Mouse (Mus musculus) heart, embryonic 13.5 days (tissue): ENCODE results near the gene Fam214a. TPM values are rescaled to one million over a fixed set of nuclear protein-coding genes. Genes with fewer than 3 reads are reported as not detected.
"Not testable (repeated sequence)": the region's sequence is repeated elsewhere in the genome, so short reads cannot be mapped to it uniquely, and the experiment has no call there.

Source experiments
- ATAC-seq: fragments of 200-750 bp; cut with Nextera tagmentation; 2 replicates; pipeline ENCODE4 v1.8.0; 2017; ENCODE audit warnings: moderate TSS enrichment; ENCODE audit not compliant: insufficient number of reproducible peaks, low FRiP score, low TSS enrichment; ENCODE audit errors: extremely low read depth
- H3K27ac ChIP-seq: fragments of 300-500 bp; sonication (generic); replicated peaks from 2 replicates; pipeline ENCODE4 v1.5.1; 2015; ENCODE audit warnings: moderate library complexity, mild to moderate bottlenecking, inconsistent platforms
- H3K27me3 ChIP-seq: fragments of 300-500 bp; sonication (generic); replicated peaks from 2 replicates; pipeline ENCODE4 v1.6.1; 2015; ENCODE audit warnings: mild to moderate bottlenecking, inconsistent platforms
- H3K36me3 ChIP-seq: fragments of 300-500 bp; sonication (generic); 2 replicates; pipeline ENCODE4 v1.6.1; 2015; ENCODE audit warnings: mild to moderate bottlenecking, inconsistent platforms
- H3K4me1 ChIP-seq: fragments of 300-500 bp; sonication (generic); 2 replicates; pipeline ENCODE4 v1.6.1; 2015; ENCODE audit warnings: inconsistent platforms
- H3K4me2 ChIP-seq: fragments of 300-500 bp; sonication (generic); 2 replicates; pipeline ENCODE4 v1.6.1; 2015; ENCODE audit warnings: inconsistent platforms, mild to moderate bottlenecking, moderate library complexity
- H3K4me3 ChIP-seq: fragments of 300-500 bp; sonication (generic); 2 replicates; pipeline ENCODE4 v1.5.1; 2015; ENCODE audit warnings: moderate library complexity, mild to moderate bottlenecking, inconsistent platforms
- H3K9ac ChIP-seq: fragments of 300-500 bp; sonication (generic); 2 replicates; pipeline ENCODE4 v1.6.1; 2015; ENCODE audit warnings: inconsistent platforms, mild to moderate bottlenecking, moderate library complexity
- H3K9me3 ChIP-seq: fragments of 300-500 bp; sonication (generic); 2 replicates; pipeline ENCODE4 v1.6.1; 2016; ENCODE audit warnings: inconsistent platforms
- WGBS: fragments of 180-500 bp; shearing (Covaris S2); methylation state at CpG from one replicate; pipeline ENCODE4 v1.1.7; 2015; ENCODE audit warnings: mixed read lengths; 5-methylcytosine and 5-hydroxymethylcytosine counted together
- polyA plus RNA-seq: library from polyadenylated mRNA; unstranded; fragments of >200 nt; fragmentation: Nextera tagmentation; extraction: Ambion mirVana; gene quantifications from 2 replicates; pipeline ENCODE4 v1.2.1, GENCODE M21; 2015

Gene Fam214a
- polyA plus RNA-seq, 1 experiment from 2014 or later = 10.5 TPM

DNA sequence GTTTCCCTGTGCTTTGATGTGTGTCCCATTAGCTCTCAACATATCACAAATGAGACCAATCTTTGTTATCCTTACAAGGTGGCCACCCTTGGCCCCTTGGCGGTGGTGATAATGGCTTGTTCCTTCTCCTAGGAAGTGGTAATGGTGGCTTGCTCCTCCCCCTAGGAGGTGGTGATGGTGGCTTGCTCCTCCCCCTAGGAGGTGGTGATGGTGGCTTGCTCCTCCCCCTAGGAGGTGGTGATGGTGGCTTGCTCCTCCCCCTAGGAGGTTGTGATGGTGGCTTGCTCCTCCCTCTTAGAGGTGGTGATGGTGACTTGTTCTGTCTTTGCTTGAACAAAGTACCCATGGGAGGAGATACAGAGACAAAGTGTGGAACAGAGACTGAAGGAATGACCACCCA lies 30.0 kb downstream of the Fam214a start:
- not testable (repeated sequence) for ATAC-seq, H3K4me3 ChIP-seq, H3K9ac ChIP-seq, H3K9me3 ChIP-seq, H3K27me3 ChIP-seq, H3K36me3 ChIP-seq, H3K4me2 ChIP-seq
- 93% methylated on average over 1 of the region's 1 CpGs for WGBS
- Histone ChIP-seq H3K4me1 (peaks cover 43% of the 10 kb centered on the region), H3K27ac (0 out of 2 replicates have a peak overlapping the region, but pooled peaks have one; percentile 20)

DNA sequence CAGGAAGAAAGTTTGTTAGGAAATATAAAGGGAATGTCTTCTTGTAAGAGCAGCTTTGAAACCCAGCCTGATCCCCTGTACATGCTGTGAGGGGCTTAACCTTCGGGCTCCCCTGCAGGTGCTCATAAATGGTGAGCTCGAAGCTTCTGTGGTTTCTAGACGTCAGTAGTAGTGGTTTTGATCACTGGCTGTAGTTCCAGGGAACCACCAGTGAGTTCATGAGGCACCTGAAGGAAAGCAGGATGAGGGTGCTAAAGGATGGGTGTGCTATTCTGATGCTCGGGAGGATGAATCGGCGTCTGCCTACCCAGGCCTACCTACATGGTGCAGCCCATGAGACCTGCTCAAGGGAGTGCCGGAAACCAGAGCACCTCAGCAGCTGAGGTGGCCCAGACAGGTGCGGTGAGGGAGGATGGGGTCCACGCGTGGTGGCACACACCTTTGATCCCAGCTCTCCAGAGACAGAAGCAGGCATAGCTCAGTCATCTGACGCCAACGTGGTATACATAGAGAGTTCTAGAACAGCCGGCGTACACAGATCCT lies 32.6 kb downstream of the Fam214a start:
- Histone ChIP-seq H3K4me3 (no peak overlapping the region), H3K27me3 (no peaks in the 10 kb centered on the region), H3K27ac (no peak overlapping the region), H3K36me3 (no peaks in the 10 kb centered on the region), H3K9ac (no peak overlapping the region), H3K4me2 (no peak overlapping the region), H3K4me1 (peaks cover 30% of the 10 kb centered on the region), H3K9me3 (no peaks in the 10 kb centered on the region)
- no peak for ATAC-seq
- 85% methylated on average over 14 of the region's 14 CpGs for WGBS

DNA sequence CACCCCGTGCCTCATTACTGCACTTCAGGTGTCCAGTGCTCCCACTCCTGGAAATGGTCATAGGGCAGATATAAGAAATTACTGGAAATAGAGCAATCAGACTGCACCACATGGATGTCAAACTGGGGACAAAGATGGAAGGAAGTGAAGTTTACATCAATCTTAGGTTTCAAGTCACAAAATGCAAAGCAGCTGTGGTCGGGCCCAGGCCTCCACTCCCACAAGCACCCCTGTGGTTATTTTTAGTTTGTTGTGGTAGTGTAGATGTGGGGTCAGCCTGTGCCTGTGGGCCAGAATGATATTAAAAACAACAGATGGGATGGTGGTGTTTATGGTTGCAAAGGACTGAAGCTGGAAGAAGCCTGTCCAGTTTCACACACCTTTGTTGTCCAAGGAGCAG lies 33.1 kb downstream of the Fam214a start:
- Histone ChIP-seq H3K9ac (no peak overlapping the region), H3K4me2 (no peak overlapping the region), H3K9me3 (no peaks in the 10 kb centered on the region), H3K27ac (no peak overlapping the region), H3K4me3 (no peak overlapping the region), H3K36me3 (no peaks in the 10 kb centered on the region), H3K27me3 (no peaks in the 10 kb centered on the region), H3K4me1 (peaks cover 26% of the 10 kb centered on the region)
- no peak for ATAC-seq
- 49% methylated on average over 2 of the region's 2 CpGs for WGBS

DNA sequence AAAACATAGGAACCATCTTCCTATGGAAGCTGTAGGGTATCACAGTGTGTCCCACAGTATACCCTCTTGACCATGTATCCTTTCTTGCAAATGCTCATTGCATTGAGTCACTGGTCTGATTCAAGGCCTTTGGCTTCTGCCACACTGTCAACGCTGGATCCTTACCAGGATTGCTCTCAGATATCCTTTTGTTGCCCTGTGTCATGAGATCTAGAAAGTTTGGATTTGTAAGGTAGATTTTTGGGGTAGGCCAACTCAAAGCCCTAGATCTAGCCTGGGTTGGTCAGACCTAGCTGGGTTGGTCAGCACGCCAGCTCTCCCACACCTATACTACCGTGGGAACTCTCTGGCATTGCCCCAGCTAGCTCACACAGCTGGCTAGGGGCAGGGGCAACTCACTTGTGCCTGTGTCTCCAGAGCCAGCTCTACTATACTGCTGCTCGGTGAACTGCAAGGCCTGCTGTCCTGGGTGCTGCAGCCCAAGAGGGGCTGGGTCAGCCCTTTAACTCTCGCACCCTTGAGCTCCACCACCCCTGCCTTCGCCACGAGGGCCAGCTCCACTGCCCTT lies 36.3 kb downstream of the Fam214a start:
- H3K4me1 ChIP-seq = peaks cover 15% of the 10 kb centered on the region
- WGBS = 81% methylated on average over 7 of the region's 7 CpGs
- no peak for ATAC-seq
- no peak overlapping the region for H3K9ac ChIP-seq
- no peak overlapping the region for H3K27ac ChIP-seq
- H3K27me3 ChIP-seq = no peaks in the 10 kb centered on the region
- H3K36me3 ChIP-seq = no peaks in the 10 kb centered on the region
- H3K9me3 ChIP-seq = no peaks in the 10 kb centered on the region
- no peak overlapping the region for H3K4me3 ChIP-seq
- H3K4me2 ChIP-seq = no peak overlapping the region

DNA sequence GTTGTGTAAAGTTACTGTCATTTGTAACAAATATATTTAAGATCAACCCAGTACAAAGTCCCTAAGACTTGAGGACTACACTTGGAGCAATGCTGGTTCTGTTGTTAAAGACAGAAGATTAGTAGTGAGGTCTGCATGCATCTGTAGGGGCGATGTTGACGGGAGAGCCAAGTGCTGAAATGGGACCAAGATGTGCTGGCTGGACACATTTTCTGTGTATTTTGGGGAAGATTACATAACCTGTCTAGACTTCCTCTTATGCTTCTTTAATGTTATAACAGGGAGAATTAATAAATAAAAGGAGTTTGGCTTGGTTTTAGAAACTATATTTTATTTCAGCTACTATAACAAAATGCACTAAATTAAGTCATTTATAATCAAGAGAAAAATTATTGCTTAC lies 37.3 kb downstream of the Fam214a start:
- Histone ChIP-seq H3K4me2 (no peak overlapping the region), H3K27me3 (no peaks in the 10 kb centered on the region), H3K9ac (no peak overlapping the region), H3K4me1 (peaks cover 15% of the 10 kb centered on the region), H3K4me3 (no peak overlapping the region), H3K9me3 (no peaks in the 10 kb centered on the region), H3K36me3 (no peaks in the 10 kb centered on the region), H3K27ac (no peak overlapping the region)
- ATAC-seq = no peak
- WGBS = 74% methylated on average over 2 of the region's 2 CpGs

DNA sequence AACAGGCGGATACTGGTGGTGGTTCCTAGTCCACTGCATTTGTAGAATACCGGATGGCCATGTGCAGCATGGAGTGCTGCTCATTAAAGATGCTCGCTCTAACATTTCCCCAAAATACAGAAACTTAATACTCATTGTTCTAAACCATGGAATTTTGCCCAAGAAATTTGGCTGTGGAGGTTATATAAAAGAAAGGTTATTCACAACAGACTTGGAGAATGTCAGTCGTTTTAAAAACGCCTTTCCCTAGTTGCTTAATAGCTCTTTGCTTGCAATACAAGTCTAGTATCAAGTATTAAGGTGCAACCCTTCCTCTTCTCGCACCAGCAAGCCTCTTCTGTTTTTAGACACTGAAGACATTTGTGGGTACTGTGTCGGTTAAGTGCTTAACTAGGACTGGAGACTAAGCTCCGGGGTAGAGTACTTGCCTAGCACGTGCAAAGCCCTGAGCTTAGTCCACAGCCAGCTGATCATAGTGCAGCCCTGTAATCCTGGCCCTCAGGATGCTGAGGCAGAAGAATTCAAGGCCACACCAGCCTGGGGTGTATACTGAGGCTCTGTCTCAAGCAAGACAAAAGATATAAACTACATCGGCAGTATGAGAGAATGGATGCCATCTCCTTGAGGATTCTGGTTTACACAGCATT lies 42.0 kb downstream of the Fam214a start:
- Histone ChIP-seq H3K27me3 (no peaks in the 10 kb centered on the region), H3K4me3 (no peak overlapping the region), H3K9ac (no peak overlapping the region), H3K4me2 (no peak overlapping the region), H3K36me3 (no peaks in the 10 kb centered on the region), H3K9me3 (no peaks in the 10 kb centered on the region), H3K4me1 (peaks cover 14% of the 10 kb centered on the region; the same call in 1 of the 2 replicates), H3K27ac (no peak overlapping the region)
- ATAC-seq = no peak
- WGBS = 82% methylated on average over 10 of the region's 10 CpGs

DNA sequence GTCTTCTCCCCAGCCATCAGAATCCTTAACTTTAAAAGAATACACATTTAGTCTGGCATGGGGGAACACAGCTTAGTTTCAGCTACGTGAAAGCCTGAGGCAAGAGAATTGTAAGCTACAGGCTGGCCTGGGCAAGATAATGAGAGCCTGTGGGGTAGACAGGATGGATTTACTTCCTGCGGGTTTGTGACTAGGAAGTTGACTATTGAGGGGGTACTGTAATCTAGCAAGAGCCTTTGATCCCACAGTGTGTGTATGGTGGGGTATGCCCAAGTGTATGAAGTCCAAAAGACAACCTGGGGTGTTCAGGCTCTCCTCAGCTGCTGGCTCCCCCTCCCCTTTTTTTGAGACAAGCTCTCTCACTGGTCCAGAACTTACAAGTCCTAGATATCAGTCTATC lies 43.7 kb downstream of the Fam214a start:
- no peaks in the 10 kb centered on the region for H3K27me3 ChIP-seq
- no peak overlapping the region for H3K4me3 ChIP-seq
- H3K36me3 ChIP-seq = no peaks in the 10 kb centered on the region
- no peaks in the 10 kb centered on the region for H3K9me3 ChIP-seq
- H3K4me2 ChIP-seq = no peak overlapping the region
- no peak for ATAC-seq
- no peak overlapping the region for H3K9ac ChIP-seq
- no peak overlapping the region for H3K27ac ChIP-seq
- 45% methylated on average over 2 of the region's 2 CpGs for WGBS
- H3K4me1 ChIP-seq = peaks cover 16% of the 10 kb centered on the region

DNA sequence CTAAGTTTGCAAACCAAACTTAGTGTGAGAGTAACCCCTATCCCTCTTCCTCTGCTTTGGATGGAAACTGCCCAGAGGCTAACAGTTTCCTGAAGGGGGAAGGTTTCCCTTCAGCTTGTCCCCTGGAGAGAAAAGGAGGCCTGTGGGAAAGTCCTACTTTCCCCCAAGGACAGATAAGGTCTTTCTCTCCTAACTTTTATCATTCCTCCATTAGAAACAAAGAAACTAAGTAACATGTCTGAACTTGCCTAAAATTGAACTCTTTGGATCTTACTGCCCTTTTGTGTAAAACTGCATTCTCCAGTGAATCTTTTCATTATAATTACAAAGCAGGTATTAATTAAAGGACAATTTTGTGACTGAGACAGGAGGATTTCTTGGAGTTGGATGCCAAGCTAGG lies 45.3 kb downstream of the Fam214a start:
- Histone ChIP-seq H3K4me3 (no peak overlapping the region), H3K27ac (no peak overlapping the region), H3K9ac (no peak overlapping the region), H3K36me3 (no peaks in the 10 kb centered on the region), H3K9me3 (no peaks in the 10 kb centered on the region), H3K4me1 (peaks cover 26% of the 10 kb centered on the region), H3K4me2 (no peak overlapping the region), H3K27me3 (no peaks in the 10 kb centered on the region)
- no peak for ATAC-seq

DNA sequence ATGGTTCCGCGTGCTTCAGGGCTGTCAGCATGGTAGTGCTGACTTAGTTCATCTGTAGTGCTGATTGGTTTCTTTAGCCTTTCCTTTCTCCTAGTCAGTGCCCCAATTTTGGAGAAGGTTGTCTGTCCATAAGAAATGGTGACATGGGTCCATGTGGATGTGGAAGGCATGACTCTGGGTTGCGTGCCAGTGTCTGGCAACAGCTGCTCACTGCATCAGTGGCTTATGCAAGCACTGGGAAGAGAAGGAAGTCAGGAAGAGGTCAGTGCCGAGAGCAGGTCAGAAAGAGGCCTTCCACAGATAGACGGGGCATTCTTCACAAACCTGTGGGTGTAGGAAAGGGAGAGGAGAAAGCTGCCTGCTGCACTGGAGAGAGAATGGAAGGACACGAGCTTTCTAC lies 48.3 kb downstream of the Fam214a start:
- Histone ChIP-seq H3K9ac (0 out of 2 replicates have a peak overlapping the region, but pooled peaks have one; percentile 2), H3K27ac (peak overlapping the region; percentile 8; the same call in 1 of the 2 replicates), H3K36me3 (peaks cover 6% of the 10 kb centered on the region), H3K4me2 (no peak overlapping the region), H3K27me3 (no peaks in the 10 kb centered on the region), H3K4me1 (peaks cover 26% of the 10 kb centered on the region), H3K9me3 (no peaks in the 10 kb centered on the region), H3K4me3 (no peak overlapping the region)
- WGBS = 62% methylated on average over 6 of the region's 6 CpGs
- no peak for ATAC-seq

DNA sequence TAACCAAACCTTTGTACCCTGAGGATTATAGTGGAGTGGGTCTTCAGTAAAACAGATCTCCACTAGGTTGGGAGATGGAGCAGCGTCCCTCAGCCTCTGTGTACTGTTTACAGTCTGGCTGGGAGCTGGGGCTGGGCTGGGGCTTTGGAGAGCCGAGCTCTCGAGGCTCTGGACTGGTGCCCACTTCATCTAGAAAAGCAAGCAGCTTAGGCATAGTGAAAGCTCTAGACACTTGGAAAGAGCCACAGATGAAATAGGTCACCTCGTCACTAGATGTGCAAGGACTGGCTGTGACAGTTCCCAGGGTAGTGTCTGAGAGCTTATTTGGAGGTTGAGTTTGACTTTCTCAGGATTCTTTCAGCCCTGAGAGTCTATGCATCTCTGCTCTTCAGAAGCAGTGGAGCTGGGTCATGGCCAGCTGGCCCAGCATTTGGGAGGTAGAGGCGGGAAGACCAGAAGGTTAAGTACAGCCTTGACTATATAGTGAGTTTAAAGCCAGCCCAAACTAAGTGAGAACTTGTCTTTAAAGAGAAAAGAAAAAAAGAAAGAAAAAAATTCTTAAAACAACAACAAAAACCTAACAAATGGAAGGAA lies 49.0 kb downstream of the Fam214a start:
- H3K4me1 ChIP-seq = peaks cover 23% of the 10 kb centered on the region
- H3K4me3 ChIP-seq = no peak overlapping the region
- H3K27me3 ChIP-seq = no peaks in the 10 kb centered on the region
- H3K36me3 ChIP-seq = peaks cover 13% of the 10 kb centered on the region
- peak; percentile 25; the same call in 1 of the 2 replicates for ATAC-seq
- H3K27ac ChIP-seq = peak overlapping the region; percentile 58
- 32% methylated on average over 5 of the region's 5 CpGs for WGBS
- peak overlapping the region; percentile 9; the same call in 1 of the 2 replicates for H3K9ac ChIP-seq
- 0 out of 2 replicates have a peak overlapping the region, but pooled peaks have one; percentile 18 for H3K4me2 ChIP-seq
- no peaks in the 10 kb centered on the region for H3K9me3 ChIP-seq

DNA sequence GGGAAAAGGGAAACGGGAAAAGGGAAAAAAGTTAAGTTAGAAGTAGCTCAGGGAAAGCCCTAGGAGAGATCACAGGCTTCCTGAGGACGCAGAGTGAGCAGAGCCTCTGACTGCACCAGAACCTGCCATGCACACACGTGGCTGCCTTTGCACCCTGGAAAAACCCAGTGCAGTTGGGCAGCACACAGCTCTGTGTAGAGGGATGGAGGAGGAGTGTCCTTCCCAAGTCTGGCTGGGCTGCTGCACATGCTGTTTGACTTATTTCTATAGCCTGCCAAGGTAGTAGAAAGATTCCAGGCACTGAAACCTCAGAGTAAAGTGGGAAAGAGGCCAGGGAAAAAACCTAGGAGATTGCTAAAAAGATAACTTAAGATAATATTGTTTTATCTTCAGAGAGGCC lies 49.6 kb downstream of the Fam214a start:
- no peaks in the 10 kb centered on the region for H3K9me3 ChIP-seq
- H3K4me2 ChIP-seq = no peak overlapping the region
- ATAC-seq = 0 out of 2 replicates have a peak, but pooled peaks have one; percentile 14
- H3K4me1 ChIP-seq = peaks cover 23% of the 10 kb centered on the region
- H3K4me3 ChIP-seq = no peak overlapping the region
- no peak overlapping the region for H3K9ac ChIP-seq
- H3K27ac ChIP-seq = no peak overlapping the region
- no peaks in the 10 kb centered on the region for H3K27me3 ChIP-seq
- 46% methylated on average over 3 of the region's 3 CpGs for WGBS
- peaks cover 18% of the 10 kb centered on the region for H3K36me3 ChIP-seq
